Mouse (Mus musculus): ENCODE measurements at regions not wholly inside any gene's neighbourhood (a gene's known extent, or its start where the extent isn't known, plus 50 kb on each side); places are given as distances from the start of the nearest gene placed in this dataset.

DNA sequence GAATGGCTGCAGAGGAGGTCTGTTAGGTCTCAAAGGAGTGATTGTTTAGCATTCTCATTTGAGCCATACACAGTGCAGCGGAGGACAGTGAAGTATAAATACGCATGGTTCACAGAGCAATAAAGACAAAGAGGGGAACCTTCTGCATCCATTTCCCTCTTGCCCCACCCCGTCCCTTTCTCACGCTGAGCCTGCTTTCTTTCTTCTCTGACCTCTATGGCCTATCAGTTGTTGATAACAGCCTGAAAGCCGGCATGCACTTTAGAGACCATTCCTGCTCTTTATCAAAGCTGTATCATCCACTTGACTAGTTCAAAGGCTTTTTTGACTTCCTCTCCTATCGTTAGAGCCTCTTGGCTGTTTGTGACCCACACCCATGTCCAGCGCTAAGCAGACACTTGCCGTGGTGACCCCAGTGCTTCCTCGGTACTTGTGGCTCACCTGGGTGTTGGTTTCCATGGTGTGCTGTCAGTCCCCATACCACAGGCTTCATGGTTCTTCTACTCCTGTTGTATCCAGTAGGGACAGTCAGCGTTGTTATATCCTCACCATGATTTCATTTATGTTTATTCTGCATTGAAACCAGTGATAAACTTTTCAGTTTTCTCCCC, 161.3 kb downstream of the Slc30a10 start:
- intact Hi-C loops (cut with DNase I), result no loop called here
- no peak for DNase-seq (ENCODE audit: low spot score in 2 of 2)

DNA sequence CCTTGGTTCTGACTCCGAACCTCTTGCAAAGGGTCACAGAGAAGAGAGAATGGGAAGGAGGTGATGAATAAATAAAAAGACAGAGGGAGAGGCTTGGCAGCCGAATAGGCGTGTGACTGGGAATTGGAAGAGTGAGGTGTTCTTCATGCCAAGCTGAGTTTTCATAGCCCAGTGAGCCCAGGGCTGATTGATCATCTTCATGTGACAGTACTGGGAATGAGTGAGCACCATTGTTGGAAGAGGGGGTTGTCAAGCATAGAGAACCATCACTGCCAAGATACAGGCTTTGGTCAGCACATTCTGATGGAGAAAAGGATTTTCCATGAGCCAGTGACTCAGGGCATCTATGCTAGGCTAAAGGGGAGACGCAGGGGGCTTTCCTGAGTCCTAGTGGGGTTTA, 163.0 kb downstream of the Slc30a10 start:
- no peak for DNase-seq (ENCODE audit: low spot score in 2 of 2)
- intact Hi-C loops (cut with DNase I), result no loop called here

DNA sequence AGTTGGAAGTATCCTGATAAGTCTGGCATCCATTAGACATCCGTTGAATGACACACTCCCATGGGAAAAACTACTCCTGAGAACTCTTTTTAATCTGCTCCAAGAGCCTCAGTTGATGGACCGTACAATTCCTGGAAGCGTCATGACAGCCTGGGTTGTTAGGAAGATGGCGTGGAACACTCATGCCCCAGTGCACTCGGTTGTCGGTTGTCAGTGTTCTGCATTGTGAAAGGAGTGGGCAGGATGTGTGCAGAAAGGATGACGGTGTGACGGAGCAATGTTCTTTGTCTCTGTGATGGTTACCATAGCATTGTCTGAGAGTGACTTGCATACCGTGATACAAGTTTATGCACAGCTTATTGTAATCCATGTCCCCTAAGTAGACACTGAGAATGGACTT, 164.4 kb downstream of the Slc30a10 start:
- DNase-seq (ENCODE audit: low spot score in 2 of 2), result no peak
- intact Hi-C loops (cut with DNase I), result no loop called here

DNA sequence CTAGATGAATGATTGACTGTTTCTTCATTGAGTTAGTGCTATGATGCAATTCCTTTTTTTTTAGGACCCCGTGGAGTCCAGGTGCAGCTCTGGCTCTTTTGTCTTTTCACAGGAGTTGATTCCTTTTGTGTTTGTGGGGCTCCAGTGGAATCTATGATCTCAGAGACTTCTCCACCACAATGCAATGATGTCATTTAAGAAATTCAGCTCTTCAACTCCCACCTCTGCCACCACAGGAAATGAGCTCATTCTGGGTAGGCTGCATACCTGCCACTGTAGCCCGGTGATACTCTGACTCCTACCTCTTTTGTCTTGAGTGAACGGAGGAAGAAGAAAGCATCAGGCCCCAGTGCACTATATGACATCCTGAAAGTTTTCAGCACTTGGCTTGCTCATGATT, 173.8 kb downstream of the Slc30a10 start:
- DNase-seq (ENCODE audit: low spot score in 2 of 2), result no peak
- intact Hi-C loops (cut with DNase I), result no loop called here

DNA sequence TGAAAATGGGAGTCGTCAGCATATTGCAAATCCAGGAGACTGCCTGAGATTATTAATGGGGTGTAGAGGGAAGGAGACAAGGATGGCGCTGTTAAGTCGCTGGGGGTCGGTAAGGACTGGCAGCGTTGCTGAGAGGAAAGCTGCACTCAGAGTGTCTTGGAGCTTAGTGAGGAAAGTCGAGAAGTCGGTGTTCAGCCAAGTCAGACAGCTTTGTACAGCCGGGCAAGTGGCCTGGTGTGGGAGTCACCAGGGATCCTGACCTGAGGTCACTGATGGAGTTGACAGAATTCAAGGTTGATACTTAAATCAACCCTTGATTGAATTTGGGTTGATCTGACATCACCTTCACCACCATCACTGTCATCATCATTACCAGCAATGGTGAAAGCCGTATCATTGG, 175.3 kb downstream of the Slc30a10 start:
- intact Hi-C loops (cut with DNase I), result no loop called here
- no peak for DNase-seq (ENCODE audit: low spot score in 2 of 2)

DNA sequence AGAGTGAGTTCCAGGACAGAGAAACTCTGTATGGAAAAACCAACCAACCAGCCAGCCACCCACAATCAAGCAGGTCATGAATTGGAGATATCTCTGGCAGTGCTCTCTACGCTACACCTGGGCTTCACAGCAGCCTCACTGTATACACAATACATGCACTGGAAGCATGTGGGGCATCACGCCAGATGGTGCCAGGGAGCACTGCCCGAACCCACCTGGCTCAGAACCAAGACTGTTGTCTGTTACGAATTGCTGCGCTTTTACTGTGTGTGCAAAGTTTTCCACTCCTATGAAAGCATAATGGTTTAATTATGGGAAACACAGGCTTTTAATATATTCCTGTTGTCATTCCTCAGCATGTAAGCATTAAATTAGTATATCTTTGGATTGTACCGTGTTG, 184.0 kb downstream of the Slc30a10 start:
- no peak for DNase-seq (ENCODE audit: low spot score in 2 of 2)
- intact Hi-C loops (cut with DNase I), result no loop called here

DNA sequence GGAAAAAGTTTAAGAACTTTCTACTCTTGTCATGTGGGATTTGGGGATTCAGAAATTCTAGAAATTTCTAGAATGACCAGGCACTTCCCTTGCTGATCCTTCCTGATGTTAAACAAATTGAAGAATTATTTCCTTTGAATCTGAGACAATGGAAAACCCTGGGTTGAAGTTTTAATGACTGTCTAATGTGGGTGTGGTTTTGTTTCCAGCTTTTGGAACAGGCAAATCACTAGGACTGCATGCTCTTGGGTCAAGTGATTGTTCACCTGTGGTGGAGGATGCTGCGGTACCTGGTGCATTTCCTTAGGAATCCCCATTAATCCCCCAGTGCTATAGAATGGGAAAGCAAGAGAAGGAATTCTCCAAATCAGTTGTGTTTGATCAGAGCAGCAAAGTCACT, 184.8 kb downstream of the Slc30a10 start:
- no peak for DNase-seq (ENCODE audit: low spot score in 2 of 2)
- intact Hi-C loops (cut with DNase I), result no loop called here

DNA sequence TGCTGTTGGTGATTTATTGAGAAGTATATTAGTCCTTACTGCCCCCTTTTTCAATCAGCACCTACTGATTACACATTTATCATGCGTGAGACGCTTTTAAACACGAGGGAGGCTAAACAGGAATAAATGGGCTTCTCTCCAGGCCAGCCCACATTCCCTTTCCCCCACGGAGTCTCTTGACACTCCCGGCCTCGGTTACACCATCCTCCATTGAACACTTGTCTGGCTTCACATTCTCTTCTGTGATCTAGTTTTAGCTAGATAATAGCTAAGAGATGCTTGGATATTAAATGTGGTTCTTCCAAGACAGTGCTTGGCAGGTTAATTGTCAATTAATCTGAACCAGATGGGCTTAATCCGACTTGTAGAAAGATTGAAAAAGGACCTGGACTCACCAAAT, 189.4 kb downstream of the Slc30a10 start:
- intact Hi-C loops (cut with DNase I), result no loop called here
- DNase-seq (ENCODE audit: low spot score in 2 of 2), result no peak

DNA sequence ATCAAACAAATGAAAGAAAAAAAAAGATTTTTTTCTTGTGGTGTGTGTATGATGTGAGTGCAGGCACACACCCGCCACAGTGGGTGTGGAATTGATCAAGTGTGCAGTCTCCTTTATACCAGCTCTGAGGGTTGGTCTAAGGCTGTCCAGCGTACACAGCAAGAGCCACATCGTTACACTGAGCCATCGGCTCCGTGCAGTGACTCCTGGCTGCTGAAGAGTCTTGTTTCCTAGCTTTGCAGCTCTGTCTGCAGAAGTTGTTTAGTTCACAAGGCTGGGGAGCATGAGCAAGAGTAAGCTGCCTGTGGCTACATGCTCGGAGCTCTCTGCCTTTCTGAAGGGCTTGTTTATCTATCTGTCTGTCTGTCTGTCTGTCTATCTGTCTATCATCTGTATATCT, 193.5 kb downstream of the Slc30a10 start:
- no peak for DNase-seq (ENCODE audit: low spot score in 2 of 2)

DNA sequence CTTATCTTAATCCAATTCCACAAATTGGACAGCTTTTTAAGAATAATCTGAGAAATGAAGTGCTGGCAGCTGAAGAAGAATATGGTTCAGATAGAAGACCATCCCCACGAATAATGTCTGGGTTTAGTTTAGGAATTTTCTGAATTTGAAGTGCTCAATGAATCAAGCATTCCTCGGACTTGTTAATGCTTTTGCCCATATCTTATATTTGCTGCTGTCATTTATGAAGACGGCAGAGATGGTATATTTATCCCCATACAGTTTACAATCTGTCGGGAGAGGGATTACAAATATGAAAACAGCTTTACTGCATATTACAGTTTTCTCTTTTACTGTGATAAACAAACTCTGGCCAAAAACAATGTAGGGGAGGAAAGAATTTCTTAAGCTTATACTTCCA, 194.3 kb downstream of the Slc30a10 start:
- intact Hi-C loops (cut with DNase I), result no loop called here
- DNase-seq (ENCODE audit: low spot score in 2 of 2), result no peak

More for the DNA sequence above, 193.5 kb downstream of the Slc30a10 start:
- intact Hi-C loops (cut with DNase I), result no loop called here

DNA sequence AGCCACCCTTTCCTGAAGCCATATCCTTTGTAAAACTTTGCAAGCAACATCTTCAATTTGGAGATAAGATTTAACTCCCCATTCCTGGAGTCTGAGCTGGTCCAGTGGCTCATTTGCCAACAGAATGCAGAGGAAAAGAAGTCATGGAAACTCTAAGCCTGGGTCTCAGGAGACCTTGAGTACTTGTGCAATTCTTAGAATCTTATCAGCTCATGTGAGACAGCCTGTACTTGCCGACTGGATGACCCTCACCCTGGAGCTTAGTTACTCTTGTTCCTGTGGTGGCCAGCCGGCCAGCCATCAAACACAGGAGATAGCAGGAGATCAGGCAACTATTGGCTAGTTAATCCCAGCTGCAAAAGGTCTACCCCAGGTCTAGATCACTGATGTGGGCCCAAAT, 196.3 kb downstream of the Slc30a10 start:
- DNase-seq (ENCODE audit: low spot score in 2 of 2), result no peak
- intact Hi-C loops (cut with DNase I), result no loop called here

DNA sequence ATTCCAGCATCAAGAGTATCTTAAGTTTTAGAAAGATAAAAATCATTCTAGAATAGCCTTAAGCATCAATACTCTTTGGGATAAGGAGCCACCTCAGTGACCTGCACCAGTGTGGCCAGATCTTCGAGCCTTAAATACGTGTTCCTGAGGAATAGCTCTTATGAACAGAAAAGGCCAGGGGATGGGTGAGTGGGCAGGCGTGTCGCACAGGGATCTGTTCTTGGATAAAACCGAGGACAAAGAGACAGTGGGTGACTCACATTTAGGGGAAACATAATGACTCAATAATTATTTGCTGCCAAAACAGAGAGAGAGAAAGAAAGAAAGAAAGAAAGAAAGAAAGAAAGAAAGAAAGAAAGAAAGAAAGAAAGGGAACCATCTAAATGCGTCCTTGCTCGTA, 200.4 kb downstream of the Slc30a10 start:
- intact Hi-C loops (cut with DNase I), result no loop called here

DNA sequence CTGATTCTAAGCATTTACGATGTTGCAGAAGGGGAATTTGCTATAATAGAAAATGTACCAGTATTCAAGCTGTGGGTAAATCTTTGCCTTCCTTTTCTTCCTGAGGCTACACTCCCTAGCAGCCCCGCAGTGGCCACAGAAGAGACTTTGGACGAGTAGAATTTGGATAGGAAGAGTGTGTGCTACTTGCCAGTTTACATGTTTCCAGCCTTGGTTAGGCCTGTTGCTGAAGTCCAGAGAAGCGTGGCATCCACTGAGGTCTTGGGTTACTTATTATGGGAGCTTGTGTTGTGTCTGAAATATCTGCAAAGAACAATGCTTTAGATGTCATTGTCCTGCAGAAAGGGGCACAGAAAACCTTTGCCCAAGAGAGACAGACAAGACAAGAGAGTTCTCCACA, 200.8 kb downstream of the Slc30a10 start:
- no peak for DNase-seq (ENCODE audit: low spot score in 2 of 2)
- intact Hi-C loops (cut with DNase I), result no loop called here

More for the DNA sequence above, 200.4 kb downstream of the Slc30a10 start:
- DNase-seq (ENCODE audit: low spot score in 2 of 2), result no peak

DNA sequence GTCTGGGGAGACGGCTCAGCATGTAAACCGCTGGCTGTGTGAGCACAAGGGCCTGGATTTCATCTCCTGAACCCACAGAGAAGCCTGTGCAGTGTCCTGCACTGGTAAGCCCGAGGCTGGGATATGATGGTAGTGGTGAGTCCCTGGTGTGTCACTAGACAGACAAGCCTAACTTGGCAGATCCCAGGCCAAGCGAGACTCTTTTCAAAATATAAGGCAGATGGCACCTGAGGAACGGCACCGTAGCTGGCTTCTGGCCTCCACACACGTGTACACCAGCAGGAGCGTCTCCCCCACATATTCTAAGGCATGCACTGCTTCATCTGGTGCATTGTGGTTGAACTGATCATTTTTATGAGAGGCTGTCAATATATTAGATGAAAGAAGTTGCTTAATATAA, 202.6 kb downstream of the Slc30a10 start:
- intact Hi-C loops (cut with DNase I), result no loop called here
- no peak for DNase-seq (ENCODE audit: low spot score in 2 of 2)

DNA sequence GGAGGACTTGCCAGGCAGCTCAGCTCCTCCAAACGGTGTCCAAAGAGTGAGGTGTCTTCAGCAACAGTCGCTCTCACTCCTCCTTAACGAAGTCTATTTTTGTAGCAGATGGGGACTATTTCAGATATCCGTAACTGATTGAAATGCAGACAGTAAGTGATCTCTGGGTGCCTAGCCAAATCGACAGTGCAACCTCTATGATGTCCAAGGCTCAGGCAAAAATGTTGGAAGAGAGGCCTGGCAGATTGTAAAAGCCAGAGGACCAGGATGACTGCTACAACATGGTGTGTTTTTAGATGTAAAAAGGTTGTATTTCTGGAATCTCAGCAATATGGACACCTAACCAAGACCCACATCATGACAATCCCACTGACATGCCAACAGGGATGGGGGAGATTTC, 204.8 kb downstream of the Slc30a10 start:
- intact Hi-C loops (cut with DNase I), result no loop called here
- no peak for DNase-seq (ENCODE audit: low spot score in 2 of 2)

DNA sequence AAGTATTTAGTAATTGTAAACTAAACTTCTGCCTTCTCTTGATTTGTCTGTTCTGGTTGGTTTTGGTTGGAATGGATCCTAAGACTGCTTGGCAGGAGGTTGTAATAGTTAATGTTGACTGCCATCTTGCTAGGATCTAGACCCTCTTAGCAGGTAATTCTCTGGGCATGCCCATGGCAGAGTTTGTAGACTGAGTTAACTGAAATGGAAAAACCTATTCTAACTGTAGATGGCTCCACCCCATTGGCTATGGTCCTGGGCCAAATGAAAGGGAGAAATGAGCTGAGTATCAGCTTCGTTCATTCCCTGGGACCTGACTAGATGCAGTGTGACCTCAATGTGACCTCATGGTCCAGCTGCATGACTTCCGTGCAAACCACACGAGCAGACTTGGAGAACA, 207.7 kb downstream of the Slc30a10 start:
- DNase-seq (ENCODE audit: low spot score in 2 of 2), result no peak
- intact Hi-C loops (cut with DNase I), result no loop called here

DNA sequence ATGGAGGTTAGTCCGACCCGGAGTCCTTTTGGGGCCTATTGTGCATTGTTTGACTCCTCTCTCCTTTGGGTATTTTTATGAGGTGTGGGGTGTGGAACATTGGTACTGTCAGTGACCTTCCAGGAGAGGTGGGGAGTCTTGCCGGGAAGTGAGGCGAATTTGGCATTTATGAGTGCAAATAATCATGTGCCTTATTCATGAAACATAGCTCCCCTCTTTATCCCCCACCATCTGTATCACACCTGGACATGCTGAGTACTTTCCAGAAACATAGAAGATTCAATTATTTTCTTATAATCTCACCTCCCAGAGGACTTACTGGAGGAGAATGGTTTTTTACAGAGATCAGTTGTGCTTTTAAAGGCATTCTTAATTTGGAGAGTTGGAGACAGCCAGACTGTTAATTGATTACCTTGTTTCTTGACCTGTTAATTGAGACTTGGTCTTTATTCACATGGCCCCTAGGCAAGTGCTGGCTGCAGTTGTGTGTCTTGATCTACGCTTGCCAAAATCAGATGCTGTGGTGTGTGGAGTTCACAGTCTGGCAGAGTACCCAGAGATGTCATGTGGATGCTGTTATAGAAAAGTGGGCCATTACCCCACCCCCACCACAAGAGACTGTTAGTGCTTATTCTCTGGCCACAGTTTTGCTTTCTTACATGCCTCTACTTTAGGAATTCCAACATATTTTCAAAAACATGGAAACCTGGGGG, 215.5 kb downstream of the Slc30a10 start:
- no peak for DNase-seq (ENCODE audit: low spot score in 2 of 2)
- intact Hi-C loops (cut with DNase I), result no loop called here

DNA sequence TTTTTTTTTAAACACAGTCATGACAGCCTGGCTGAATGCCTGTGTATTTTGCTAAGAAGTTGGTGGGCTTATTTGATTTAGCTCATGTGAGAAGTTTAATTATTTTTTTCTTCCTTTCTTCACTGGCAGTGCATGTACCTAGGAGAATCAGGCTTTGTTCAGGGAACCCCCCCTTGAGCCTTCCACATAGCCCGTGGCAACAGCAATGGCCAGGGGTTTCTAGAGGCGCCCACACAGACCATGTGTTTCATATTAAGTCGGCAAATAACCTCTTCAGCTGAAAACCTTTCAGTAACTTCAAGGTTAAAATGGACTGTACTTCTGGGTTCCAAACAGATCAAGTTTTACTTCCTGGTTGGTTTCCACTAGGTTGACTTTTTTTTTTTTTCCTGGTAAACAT, 218.3 kb downstream of the Slc30a10 start:
- DNase-seq (ENCODE audit: low spot score in 2 of 2), result no peak

DNA sequence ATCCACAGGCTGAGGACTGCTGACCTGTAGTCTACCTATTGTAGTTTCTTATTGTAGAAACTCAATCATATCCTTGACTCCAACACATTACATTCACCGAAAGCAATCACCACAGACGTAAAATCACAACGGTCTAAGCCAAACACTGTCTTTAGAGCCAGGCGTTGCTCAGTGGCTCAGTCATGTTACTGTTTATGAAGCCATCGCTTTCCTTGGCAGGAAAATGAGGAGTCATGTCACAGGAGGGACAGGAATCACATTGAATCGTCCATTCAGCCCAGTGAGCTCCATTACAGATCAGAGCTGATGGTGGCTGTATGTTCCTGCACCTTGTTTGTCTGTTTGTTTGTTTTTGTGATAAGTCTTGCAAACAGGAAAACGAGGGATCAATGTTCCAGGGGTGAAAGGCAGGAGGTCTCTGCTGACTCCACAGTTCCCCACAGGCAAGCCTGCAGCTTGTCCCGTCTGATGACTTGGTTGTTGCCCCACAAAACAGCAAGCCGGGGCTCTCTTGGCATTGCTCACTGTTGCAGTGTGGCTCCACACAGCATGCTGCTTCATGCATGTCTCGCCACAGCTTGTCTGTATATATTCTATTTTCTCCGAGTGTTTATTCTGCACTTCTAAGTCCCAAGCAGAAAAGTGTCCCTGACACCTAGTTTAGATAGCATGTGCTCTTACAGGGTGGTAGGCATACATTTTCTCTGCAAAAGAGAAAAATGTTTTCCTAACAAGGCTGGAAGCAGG, 221.2 kb downstream of the Slc30a10 start:
- intact Hi-C loops (cut with DNase I), result no loop called here
- DNase-seq (ENCODE audit: low spot score in 2 of 2), result no peak

More for the DNA sequence above, 218.3 kb downstream of the Slc30a10 start:
- intact Hi-C loops (cut with DNase I), result no loop called here

DNA sequence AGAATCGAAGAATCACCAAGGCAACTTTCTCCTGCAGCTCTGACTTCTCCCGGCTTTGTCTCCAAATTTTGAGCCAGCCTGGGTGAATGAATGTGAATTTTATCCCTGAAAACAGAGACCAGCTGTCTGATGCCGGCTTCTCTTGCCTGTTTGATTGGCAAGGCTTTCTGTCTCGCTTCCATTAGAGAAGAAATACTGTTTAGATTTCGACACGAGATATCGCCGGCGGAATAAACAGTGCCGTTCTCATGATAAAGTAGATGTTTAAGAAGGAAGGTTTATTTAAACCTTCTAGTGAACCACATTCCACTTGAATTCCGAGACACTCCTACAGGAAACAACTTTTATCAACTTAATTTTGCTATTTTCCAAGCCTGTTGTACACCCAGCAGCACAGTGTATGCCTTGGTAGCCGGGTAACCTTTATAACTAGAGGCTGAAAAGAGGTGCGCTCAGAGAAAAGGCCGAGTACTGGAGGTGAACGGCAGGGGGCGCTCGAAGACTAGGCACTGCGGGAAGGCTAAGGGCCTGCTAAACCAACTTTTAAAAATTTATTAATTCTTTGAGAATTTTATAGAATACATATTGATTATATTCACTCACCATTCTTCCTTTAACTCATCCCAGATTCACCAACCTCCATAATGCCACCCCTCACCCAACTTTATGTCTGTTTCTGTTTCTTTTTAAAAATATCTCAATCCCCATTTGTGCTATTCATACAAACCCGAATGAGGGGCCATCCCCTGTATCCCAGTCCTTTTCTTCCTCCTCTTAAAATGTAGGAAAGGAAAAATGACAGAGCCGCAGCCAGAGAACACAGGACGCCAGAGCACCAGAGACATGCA, 227.2 kb downstream of the Slc30a10 start:
- peak; percentile 69 to 73 for DNase-seq (ENCODE audit: low spot score in 2 of 2)
- intact Hi-C loops (cut with DNase I), result loop anchor here (2.0 to 10.0 kb wide), 4 partner anchors 135 to 1040 kb away; no protein-coding TSS in a partner anchor

Data from left cerebral cortex, postnatal 36 days (tissue).